Mouse (Mus musculus): ENCODE results near the gene Prkce.

- no peak for TF ChIP-seq CTCF (IDR thresholded peaks at IDR 0.05; ENCODE audit: low read depth, low read length)
- TF ChIP-seq GATA1 (IDR thresholded peaks at IDR 0.05; ENCODE audit: borderline replicate concordance, low read length) = no peak
- no peak for TF ChIP-seq TAL1 (conservative IDR thresholded peaks at IDR 0.05; ENCODE audit: low read depth, low read length)
Observed at GRCm38 (mm10) chr17:86169092-86169491, 1.5 kb downstream of the Prkce start.

Measured in G1E (cell line).